Mouse (Mus musculus): ENCODE measurements around the gene G6pc2.

Gene G6pc2

DNA sequence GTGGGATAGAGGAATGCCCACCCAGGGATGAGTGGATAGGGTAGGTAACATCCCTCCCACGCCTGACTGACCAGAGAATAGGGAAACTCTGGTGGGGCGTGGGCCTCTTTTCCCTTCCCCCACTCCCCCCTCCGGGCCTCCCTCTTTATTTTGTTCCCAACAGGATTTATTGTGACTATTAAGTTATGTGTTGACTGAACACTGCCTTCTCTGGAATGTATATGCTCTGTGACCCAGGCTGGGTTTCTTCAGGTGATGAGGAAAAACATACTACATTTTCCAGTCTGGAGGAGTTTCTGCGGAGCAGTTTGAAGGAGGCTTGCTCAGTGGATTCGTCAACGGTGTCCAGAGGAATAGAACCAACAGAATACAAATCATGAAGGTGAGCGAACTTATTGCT lies at the start of gene G6pc2:
Gene G6pc2 (plus strand): TSS at position 301 of the 400 bp plus-strand sequence.
- DNase-seq (ENCODE audit: low spot score) = no peak

DNA sequence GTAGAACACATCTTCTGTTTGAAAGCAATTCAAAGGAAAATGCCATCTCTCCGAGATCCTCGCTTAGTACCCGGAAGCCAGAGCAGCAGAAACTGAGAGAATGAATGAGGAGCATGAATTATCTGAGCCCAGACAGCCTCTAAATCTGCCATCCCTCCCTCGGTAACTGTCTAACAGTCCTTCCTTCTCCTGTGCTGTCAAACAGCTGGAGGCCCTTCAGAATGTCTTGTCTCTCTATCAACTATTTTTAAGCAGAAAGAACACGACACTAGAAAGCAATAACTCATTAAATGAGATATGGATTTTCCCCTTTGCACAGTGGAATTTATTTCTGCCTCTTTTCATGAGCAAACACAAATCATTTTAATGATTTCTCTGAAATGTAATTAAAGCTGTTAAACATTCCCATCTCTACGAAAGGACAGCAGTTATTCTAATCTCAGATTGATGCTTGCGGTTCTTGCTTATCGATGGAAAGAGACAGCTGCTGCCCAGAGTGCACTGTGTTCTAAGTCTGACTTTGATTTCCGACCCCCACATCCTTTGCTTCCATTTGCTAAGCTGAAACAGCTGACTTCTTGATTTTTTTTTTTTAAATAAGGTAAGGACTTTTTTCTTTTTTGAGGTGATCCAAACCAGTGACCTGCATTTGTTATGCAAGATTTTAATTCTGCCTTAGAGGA lies 40.3 kb upstream of the G6pc2 start:
- DNase-seq (ENCODE audit: low spot score) = no peak

DNA sequence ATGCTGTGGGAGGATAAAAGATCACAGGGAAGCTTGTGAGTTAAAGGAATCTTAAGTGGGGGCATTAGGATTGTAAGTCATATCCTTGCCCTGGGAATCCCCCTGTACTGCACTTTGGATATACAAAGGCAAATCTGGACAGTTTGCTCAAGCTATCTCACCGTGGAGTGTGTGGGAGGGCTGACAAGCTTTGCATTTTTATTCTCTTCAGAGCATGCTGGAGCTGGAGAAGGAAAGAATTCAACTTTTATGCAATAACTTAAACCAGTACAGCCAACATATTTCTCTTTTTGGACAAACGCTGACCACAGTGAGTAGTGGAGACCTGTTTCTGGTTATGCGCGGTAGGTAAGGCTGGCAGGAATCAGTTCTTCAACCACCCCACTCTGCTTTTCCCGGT lies 35.6 kb upstream of the G6pc2 start:
- DNase-seq (ENCODE audit: low spot score) = no peak

GRCm38 (mm10) chr2:69179721-69180120 lies 31.2 kb upstream of the G6pc2 start:
- no peak for DNase-seq (ENCODE audit: low spot score)

DNA sequence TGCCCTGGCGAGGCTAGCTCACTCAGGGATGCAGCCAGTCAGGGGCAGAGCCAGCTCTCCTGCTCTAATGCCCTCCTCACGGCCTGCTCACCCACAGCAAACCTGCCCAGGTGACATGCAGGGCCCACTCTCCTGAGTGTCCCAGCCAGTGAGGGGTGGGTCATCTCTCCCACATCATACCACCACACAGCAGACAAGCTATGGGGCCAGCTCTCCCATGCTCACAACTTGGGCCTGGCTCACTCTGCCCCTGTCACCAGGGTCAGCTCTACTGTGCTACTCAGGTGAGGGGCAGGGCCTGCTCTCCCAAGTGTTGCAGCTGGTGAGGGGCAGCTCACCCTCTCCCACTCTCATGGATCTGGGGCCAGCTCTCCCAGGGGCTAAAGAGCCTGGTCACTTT lies 22.9 kb upstream of the G6pc2 start:
- DNase-seq (ENCODE audit: low spot score) = no peak

- no peak for DNase-seq (ENCODE audit: low spot score)
Measured at GRCm38 (mm10) chr2:69188732-69189131, 22.1 kb upstream of the G6pc2 start.

DNA sequence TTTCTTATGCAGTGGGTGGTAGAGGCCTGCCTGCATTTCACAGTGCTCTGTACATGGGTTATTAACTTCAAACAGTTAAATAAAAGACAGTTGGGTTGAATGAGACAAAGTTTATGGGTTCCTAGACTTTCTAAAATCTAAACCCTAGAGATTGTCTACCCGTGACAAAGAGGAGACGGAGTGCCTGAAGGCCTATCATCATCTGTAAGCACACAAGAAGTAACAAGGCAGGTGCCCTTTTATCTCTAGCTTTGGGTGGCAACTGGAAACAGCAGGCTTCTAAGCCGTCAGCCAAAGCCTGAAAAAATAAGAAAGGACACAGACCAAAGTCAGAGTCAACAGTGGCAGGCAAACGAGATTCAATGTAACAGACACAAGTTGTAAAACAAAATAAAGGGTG lies 21.7 kb upstream of the G6pc2 start:
- DNase-seq (ENCODE audit: low spot score) = no peak

DNA sequence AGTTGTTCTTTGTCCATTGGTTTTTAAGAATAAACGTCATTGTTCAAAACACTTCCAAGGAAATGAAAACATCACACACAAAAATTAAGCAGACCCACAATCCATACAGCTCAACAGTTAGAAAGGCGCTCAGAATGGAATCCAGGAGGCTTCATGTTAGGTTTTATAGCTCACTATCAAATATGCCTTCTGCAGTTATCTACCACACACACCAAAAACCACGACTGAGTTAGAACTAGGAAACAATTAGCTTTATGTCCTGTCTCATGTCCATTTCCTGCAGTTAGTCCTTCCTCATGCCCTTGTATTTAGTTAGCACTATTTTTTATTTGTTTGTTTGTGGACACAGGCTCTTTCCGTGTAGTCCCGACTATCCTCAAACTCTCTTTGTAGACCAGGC lies 19.8 kb upstream of the G6pc2 start:
- no peak for DNase-seq (ENCODE audit: low spot score)

- no peak for DNase-seq (ENCODE audit: low spot score)
Measured at GRCm38 (mm10) chr2:69193555-69193954, 17.3 kb upstream of the G6pc2 start.

GRCm38 (mm10) chr2:69205185-69205584 lies 5.7 kb upstream of the G6pc2 start:
- DNase-seq (ENCODE audit: low spot score) = no peak

GRCm38 (mm10) chr2:69205791-69206351 lies 5.0 kb upstream of the G6pc2 start, which contains the start of gene Spc25:
TSS of gene Spc25 (minus strand) at chr2:69206194.
- DNase-seq (ENCODE audit: low spot score) = peak; percentile 81

GRCm38 (mm10) chr2:69206523-69206922 lies 4.3 kb upstream of the G6pc2 start:
- no peak for DNase-seq (ENCODE audit: low spot score)

- DNase-seq (ENCODE audit: low spot score) = no peak
Measured at GRCm38 (mm10) chr2:69209684-69210083, 1.2 kb upstream of the G6pc2 start.

GRCm38 (mm10) chr2:69212652-69213051 lies 1.8 kb downstream of the G6pc2 start:
- no peak for DNase-seq (ENCODE audit: low spot score)

DNA sequence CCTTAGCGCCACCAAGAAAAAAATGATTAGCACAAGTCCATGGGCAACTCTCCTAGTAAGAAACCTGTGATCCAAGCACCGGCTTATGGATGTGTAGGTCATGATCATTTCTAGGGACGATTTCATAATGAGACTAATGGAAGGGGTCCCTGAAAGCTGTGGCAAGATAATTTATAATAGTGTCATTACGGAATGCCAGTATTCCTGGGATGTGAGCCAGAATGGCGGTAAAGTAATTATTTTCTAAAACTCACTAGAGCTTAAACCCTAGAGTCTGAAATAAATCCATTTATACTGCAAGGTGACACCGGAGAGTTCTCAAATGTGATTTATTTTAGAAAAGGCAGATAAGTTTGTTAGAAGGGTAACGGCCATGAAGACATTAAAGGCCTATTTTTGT lies 4.4 kb downstream of the G6pc2 start:
- no peak for DNase-seq (ENCODE audit: low spot score)

- DNase-seq (ENCODE audit: low spot score) = no peak
Measured at GRCm38 (mm10) chr2:69221868-69222416, 11.1 kb downstream of the G6pc2 start.

DNA sequence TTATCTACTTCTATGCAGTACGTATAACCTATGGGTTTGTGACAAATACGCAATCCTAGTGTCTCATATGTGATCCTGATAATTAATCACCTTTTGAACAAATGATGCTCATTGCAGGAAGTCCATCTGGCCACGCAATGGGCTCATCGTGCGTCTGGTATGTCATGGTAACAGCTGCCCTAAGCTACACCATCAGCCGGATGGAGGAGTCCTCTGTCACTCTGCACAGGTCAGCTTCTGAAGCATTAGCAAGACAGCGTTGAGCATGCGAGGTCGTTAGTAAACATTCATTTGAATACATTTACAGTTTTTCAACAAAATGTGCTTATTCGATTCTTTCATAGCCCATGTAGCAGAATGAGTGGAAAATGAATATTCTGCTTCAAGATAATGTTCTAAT lies 11.9 kb downstream of the G6pc2 start:
- DNase-seq (ENCODE audit: low spot score) = no peak

DNA sequence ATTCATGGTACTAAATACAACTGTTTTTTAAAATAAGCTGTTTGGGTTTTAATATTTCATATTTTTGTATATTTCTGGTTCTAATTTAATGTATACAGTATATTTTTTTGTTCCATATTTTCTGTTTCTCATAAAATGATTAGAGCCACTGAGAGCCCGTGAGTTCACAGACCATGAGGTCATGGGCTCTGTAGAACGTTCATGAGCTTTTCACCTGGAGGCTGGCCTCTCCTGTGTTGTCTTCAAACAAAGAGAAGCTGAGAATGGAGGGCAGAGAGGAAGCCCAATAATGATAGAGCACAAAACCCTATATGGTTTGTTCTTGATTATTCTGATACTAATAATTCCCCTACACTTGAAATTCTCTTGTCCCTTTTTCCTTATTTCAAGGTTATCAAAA lies 13.9 kb downstream of the G6pc2 start:
- DNase-seq (ENCODE audit: low spot score) = no peak

GRCm38 (mm10) chr2:69226876-69227275 lies 16.0 kb downstream of the G6pc2 start:
- DNase-seq (ENCODE audit: low spot score) = no peak

GRCm38 (mm10) chr2:69228635-69229034 lies 17.8 kb downstream of the G6pc2 start:
- DNase-seq (ENCODE audit: low spot score) = no peak

DNA sequence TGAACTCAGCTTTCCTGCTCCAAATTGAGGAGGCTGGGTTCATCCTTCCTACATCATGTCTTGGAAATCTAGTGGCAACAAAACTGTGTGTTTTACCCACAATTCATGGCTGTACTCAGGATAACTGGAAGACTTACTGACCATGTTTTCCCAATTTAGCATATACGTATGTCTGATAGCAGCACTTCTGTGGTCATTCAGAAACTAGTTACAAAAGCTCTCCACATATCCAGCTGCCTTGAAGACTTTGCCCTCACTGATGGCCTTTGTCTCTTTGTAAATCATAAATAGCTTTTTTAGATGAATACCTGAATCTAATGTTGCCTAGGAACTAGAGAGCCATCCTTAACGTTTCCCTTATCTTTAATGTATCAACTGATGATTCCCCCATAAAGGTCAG lies 19.3 kb downstream of the G6pc2 start:
- no peak for DNase-seq (ENCODE audit: low spot score)

GRCm38 (mm10) chr2:69232101-69232500 lies 21.2 kb downstream of the G6pc2 start:
- no peak for DNase-seq (ENCODE audit: low spot score)

DNA sequence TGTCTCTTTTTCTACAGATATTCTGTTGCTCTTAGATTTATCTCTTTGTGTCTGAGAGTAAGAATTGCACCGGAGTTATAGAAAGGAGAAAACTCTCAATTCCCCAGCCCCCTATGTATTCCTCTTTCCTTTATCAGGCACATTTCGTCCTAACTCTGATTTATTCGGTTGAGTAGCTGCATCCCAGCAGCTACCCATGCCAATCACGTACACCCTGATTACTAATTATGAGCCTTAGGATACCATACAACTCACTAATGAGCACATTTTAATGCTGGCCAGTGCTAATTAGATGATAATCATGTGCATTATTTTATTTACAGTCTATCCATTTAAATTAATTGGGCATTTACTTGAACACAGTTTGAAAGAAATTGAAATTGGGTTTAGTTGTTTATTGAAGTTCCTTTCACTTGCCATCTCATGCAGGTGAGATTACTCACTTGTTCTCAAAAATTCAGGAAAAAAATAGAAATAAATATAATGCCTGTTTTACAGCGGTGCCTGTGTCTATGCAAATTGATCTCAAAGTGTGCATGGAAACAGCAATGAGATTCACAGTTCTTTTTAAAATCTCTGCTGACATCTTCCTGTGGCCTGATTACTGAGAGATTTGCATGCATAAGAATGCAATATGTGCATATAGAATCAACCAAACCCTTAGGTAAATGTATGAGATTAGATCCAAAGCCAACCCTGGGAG lies 24.3 kb downstream of the G6pc2 start:
- no peak for DNase-seq (ENCODE audit: low spot score)
